Mouse (Mus musculus) bone marrow macrophage, adult 2 months (primary cell): ENCODE results near the gene Tia1. TPM values are rescaled to one million over a fixed set of nuclear protein-coding genes. Genes with fewer than 3 reads are reported as not detected.
"Not testable (repeated sequence)": the region's sequence is repeated elsewhere in the genome, so short reads cannot be mapped to it uniquely, and the experiment has no call there.

Experiments
- H3K27ac ChIP-seq: 2 replicates; pipeline ENCODE4 v1.5.1; 2012; ENCODE audit warnings: low read depth, low read length; ENCODE audit not compliant: insufficient read depth
- H3K4me1 ChIP-seq: 2 replicates; pipeline ENCODE4 v1.6.1; 2012; ENCODE audit warnings: low read length; ENCODE audit not compliant: control insufficient read depth, insufficient read depth
- H3K4me3 ChIP-seq: 2 replicates; pipeline ENCODE4 v1.5.1; 2012; ENCODE audit warnings: mild to moderate bottlenecking, low read length, moderate library complexity; ENCODE audit not compliant: insufficient read depth
- CTCF ChIP-seq: IDR thresholded peaks from 2 replicates; pipeline ENCODE4 v1.5.1; 2012; ENCODE audit warnings: low read depth, mild to moderate bottlenecking, low read length, moderate library complexity
- POLR2A ChIP-seq: IDR thresholded peaks from 2 replicates; pipeline ENCODE4 v1.6.1; 2012; ENCODE audit warnings: mild to moderate bottlenecking, low read depth, low read length, borderline replicate concordance
- polyA plus RNA-seq: library from polyadenylated mRNA; stranded (reverse); fragments of >200 nt; gene quantifications from 2 replicates; pipeline ENCODE4 v1.2.4, GENCODE M21; 2012; ENCODE audit not compliant: missing spikeins, insufficient read depth, insufficient read length

The Tia1 gene
- polyA plus RNA-seq, 1 experiment, result 49.7 TPM

- TF ChIP-seq POLR2A (no peak), CTCF (no peak)
- Histone ChIP-seq H3K4me3 (no peak overlapping the region), H3K27ac (no peak overlapping the region), H3K4me1 (peaks cover 13% of the 10 kb centered on the region)
Measured at GRCm38 (mm10) chr6:86368479-86368878, 35.5 kb upstream of the Tia1 start.

- no peak for TF ChIP-seq CTCF
- no peak for TF ChIP-seq POLR2A
- no peak overlapping the region for H3K27ac ChIP-seq
- H3K4me3 ChIP-seq, result peak overlapping the region; percentile 84
Measured at GRCm38 (mm10) chr6:86370093-86370713, 33.8 kb upstream of the Tia1 start.

GRCm38 (mm10) chr6:86370764-86371339 lies 33.2 kb upstream of the Tia1 start, which contains the start of gene Snrpg:
TSS of gene Snrpg (plus strand) at chr6:86371304.
- TF ChIP-seq POLR2A (0 out of 2 replicates have a peak, but pooled peaks have one; percentile 34), CTCF (no peak)
- Histone ChIP-seq H3K4me1 (peaks cover 13% of the 10 kb centered on the region), H3K4me3 (peak within 1 kb of the TSS; percentile 84), H3K27ac (peak within 1 kb of the TSS; percentile 43)

More at GRCm38 (mm10) chr6:86370093-86370713, 33.8 kb upstream of the Tia1 start:
- peaks cover 13% of the 10 kb centered on the region for H3K4me1 ChIP-seq

DNA sequence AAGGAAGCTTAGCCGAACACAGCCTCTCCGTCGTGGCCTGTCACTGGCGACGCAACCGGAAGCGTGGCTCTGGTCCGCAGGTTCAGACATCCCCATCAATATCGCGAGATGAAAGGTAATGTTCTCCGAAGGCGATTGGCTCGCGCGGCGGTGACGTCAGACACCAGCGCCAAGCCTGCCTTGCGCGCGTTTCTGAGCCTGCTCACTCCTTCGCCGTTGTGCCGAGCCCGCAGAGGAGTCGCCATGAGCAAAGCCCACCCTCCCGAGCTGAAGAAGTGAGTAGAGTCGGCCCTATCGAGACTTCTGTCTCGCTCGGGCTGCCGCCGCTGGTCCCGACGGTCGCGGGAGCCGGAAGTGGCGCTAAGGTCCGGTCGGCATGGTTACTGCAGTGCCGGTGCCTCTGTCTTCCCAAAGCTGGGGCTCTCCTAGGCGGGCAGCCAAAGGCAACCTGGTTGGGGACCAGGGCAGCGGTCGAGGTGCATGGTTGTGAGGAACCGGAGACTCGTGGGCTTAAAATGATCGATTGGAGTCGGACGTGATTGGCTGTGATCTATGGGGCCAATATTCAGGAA lies 32.6 kb upstream of the Tia1 start:
- Histone ChIP-seq H3K4me1 (peaks cover 11% of the 10 kb centered on the region), H3K4me3 (peak overlapping the region; percentile 84), H3K27ac (peak overlapping the region; percentile 43)
- TF ChIP-seq CTCF (no peak), POLR2A (no peak)

DNA sequence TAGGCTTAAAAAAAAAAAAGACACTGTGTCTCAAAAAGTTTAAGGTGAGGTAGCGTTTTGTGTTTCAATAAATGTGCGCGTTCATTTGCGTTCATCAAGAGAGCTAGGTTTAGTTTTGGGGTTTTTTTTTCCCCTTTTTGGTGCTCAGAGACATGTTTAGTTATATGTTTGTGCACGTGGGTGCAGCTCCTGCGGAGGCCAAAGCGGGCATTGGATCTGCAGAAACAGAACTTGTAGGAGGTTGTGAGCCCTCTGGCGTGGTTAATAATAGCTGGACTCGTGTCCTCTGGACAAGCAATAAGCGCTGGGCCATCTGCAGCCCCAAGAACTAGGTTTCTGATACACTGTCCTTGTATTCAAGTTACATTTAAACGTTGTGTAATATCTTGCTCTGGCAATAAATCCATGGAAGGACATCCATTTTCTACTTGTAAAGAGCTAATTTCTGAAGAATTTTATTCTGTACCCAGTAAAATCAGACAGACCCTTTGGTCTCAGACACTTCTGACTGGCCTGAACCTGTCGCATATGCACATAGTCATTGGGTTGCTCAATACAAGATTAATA lies 32.0 kb upstream of the Tia1 start:
- peak overlapping the region; percentile 84 for H3K4me3 ChIP-seq
- no peak overlapping the region for H3K27ac ChIP-seq
- no peak for TF ChIP-seq POLR2A
- TF ChIP-seq CTCF, result no peak

DNA sequence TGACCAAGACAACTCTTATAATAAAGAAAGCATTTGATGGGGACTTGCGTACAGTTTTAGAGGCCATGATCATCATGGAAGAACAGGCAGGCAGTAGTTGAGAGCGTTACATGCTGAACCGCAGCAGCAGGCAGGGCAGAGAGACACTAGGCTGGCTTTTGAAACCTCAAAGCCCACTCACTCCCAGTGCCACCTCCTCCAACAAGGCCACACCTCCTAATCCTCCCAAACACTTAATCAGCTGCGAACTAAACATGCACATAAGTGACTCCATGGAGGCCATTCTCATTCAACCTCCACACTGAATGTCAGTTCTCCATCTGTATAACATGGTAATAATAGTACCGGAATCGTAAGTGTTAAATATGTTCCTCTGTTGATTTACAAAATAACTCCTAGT lies 30.5 kb upstream of the Tia1 start:
- no peak overlapping the region for H3K4me3 ChIP-seq
- no peak overlapping the region for H3K27ac ChIP-seq
- peaks cover 8% of the 10 kb centered on the region for H3K4me1 ChIP-seq
- TF ChIP-seq POLR2A, result no peak
- TF ChIP-seq CTCF, result no peak

More for the DNA sequence above, 32.0 kb upstream of the Tia1 start:
- H3K4me1 ChIP-seq, result peaks cover 8% of the 10 kb centered on the region

GRCm38 (mm10) chr6:86378341-86378740 lies 25.7 kb upstream of the Tia1 start:
- Histone ChIP-seq H3K4me1 (peaks cover 2% of the 10 kb centered on the region; the same call in 1 of the 2 replicates), H3K4me3 (no peak overlapping the region), H3K27ac (no peak overlapping the region)
- TF ChIP-seq POLR2A (no peak), CTCF (no peak)

GRCm38 (mm10) chr6:86380112-86380511 lies 23.9 kb upstream of the Tia1 start:
- H3K4me3 ChIP-seq, H3K4me1 ChIP-seq, H3K27ac ChIP-seq: not testable (repeated sequence)

DNA sequence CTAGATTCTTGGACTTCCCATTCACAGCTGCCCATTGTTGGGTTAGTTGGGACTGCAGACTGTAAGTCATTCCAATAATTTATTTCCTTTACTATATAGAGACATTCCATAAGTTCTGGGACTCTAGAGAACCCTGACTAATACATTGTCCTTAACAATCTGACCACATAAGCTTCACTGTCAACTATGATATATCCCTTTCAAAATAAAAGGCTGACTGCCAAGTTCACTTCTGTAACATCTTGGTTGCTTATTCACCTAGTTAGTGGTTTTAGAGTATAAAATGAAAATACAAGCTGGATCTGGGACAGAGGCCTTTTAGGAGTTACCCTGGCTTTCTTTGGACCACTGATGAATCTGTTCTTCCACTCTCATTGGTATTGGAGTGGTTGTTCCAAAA lies 21.5 kb upstream of the Tia1 start:
- H3K27ac ChIP-seq, result no peak overlapping the region
- TF ChIP-seq POLR2A (no peak), CTCF (no peak)
- no peak overlapping the region for H3K4me3 ChIP-seq
- no peaks in the 10 kb centered on the region for H3K4me1 ChIP-seq

DNA sequence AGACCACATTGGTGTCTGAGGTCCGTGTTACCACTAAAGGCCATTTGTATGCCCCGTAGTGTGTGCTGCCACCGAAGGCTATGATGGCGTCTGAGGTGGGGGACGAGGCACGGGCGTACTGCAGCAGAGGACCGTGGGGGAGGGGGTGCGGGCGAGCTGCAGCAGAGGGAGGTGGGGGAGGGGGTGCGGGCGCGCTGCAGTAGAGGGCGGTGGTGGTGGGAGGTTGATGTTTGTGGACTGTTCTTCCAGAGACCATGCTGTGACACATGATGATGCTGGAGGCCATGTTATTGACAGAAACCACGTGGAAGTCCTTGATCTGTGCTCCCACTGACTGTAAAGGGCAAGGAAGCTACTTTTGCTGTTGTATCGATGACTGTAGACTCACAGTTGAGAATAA lies 20.6 kb upstream of the Tia1 start:
- TF ChIP-seq POLR2A (no peak), CTCF (no peak)
- Histone ChIP-seq H3K27ac (no peak overlapping the region), H3K4me1 (no peaks in the 10 kb centered on the region), H3K4me3 (no peak overlapping the region)
